Mouse (Mus musculus) spleen, adult 2 months (tissue): ENCODE results near the gene Zfp367. TPM values are rescaled to one million over a fixed set of nuclear protein-coding genes. Genes with fewer than 3 reads are reported as not detected.

Experiments used
- DNase-seq, 2 experiments: peaks; one replicate each; pipeline versions ENCODE4 v3.0.0 to v3.0.0-alpha.2; 2012 to 2021; ENCODE audit warnings: low spot score in 2 of 2, low read depth in 1 of 2
- H3K27ac ChIP-seq: fragments of 200-500 bp; 2 replicates; pipeline ENCODE4 v1.5.1; 2012; ENCODE audit warnings: low read length, inconsistent platforms; ENCODE audit not compliant: insufficient read depth
- H3K27me3 ChIP-seq: fragments of 200-500 bp; 2 replicates; pipeline ENCODE4 v1.6.1; 2012; ENCODE audit warnings: mild to moderate bottlenecking, moderate library complexity, low read length, inconsistent platforms; ENCODE audit not compliant: control insufficient read depth, insufficient read depth
- H3K36me3 ChIP-seq: fragments of 200-500 bp; 2 replicates; pipeline ENCODE4 v1.6.1; 2012; ENCODE audit warnings: mild to moderate bottlenecking, low read length, inconsistent platforms; ENCODE audit not compliant: control insufficient read depth, insufficient read depth
- H3K4me1 ChIP-seq: fragments of 200-500 bp; 2 replicates; pipeline ENCODE4 v1.6.1; 2011; ENCODE audit warnings: inconsistent platforms; ENCODE audit not compliant: control insufficient read depth, insufficient read depth, insufficient read length
- H3K4me3 ChIP-seq: fragments of 200-500 bp; 2 replicates; pipeline ENCODE4 v1.5.1; 2011; ENCODE audit warnings: mild to moderate bottlenecking, inconsistent platforms; ENCODE audit not compliant: insufficient read depth, insufficient read length; ENCODE audit errors: extremely low read depth
- CTCF ChIP-seq: fragments of 200-500 bp; IDR thresholded peaks from 2 replicates; pipeline ENCODE4 v1.5.1; 2011; ENCODE audit warnings: mild to moderate bottlenecking, inconsistent platforms; ENCODE audit not compliant: insufficient read depth, insufficient read length, insufficient replicate concordance; ENCODE audit errors: extremely low read depth
- POLR2A ChIP-seq: fragments of 200-500 bp; IDR thresholded peaks from 2 replicates; pipeline ENCODE4 v1.6.1; 2011; ENCODE audit warnings: low read depth, low read length, inconsistent platforms
- WGBS: fragments of 180-500 bp; shearing (Covaris S2); methylation state at CpG from one replicate; pipeline ENCODE4 v1.1.7; 2018; 5-methylcytosine and 5-hydroxymethylcytosine counted together
- polyA plus RNA-seq: library from polyadenylated mRNA; depleted of rRNA; stranded (reverse); fragments of >200 nt; gene quantifications from 2 replicates; pipeline ENCODE4 v1.2.3, GENCODE M21; 2012

The Zfp367 gene
- polyA plus RNA-seq, 1 experiment = 5.8 TPM

- 53% methylated on average over 2 of the region's 2 CpGs for WGBS
- H3K36me3 ChIP-seq = no peaks in the 10 kb centered on the region; the same call in 1 of the 2 replicates
- no peak overlapping the region for H3K4me3 ChIP-seq
- H3K27me3 ChIP-seq = no peaks in the 10 kb centered on the region
- no peak for TF ChIP-seq POLR2A
- no peaks in the 10 kb centered on the region; the same call in 1 of the 2 replicates for H3K4me1 ChIP-seq
- H3K27ac ChIP-seq = no peak overlapping the region
- no peak for DNase-seq
Observed at GRCm38 (mm10) chr13:64117442-64117841, 35.6 kb downstream of the Zfp367 start.

GRCm38 (mm10) chr13:64110421-64110820 lies 42.6 kb downstream of the Zfp367 start:
- H3K4me3 ChIP-seq = no peak overlapping the region
- 88% methylated on average over 1 of the region's 1 CpGs for WGBS
- peaks cover 2% of the 10 kb centered on the region; the same call in 1 of the 2 replicates for H3K36me3 ChIP-seq
- DNase-seq = no peak
- no peaks in the 10 kb centered on the region for H3K4me1 ChIP-seq
- H3K27me3 ChIP-seq = no peaks in the 10 kb centered on the region
- TF ChIP-seq CTCF (no peak), POLR2A (no peak)
- no peak overlapping the region for H3K27ac ChIP-seq

GRCm38 (mm10) chr13:64108381-64108850 lies 44.6 kb downstream of the Zfp367 start:
- WGBS = 30% methylated on average over 5 of the region's 5 CpGs
- no peak for DNase-seq
- Histone ChIP-seq H3K27me3 (no peaks in the 10 kb centered on the region), H3K4me3 (no peak overlapping the region), H3K36me3 (peaks cover 5% of the 10 kb centered on the region; the same call in 1 of the 2 replicates), H3K27ac (no peak overlapping the region), H3K4me1 (no peaks in the 10 kb centered on the region)
- no peak for TF ChIP-seq CTCF
- TF ChIP-seq POLR2A = no peak

GRCm38 (mm10) chr13:64107535-64107934 lies 45.5 kb downstream of the Zfp367 start:
- WGBS = 42% methylated on average over 8 of the region's 8 CpGs
- no peak overlapping the region for H3K4me3 ChIP-seq
- no peak overlapping the region for H3K27ac ChIP-seq
- H3K4me1 ChIP-seq = no peaks in the 10 kb centered on the region
- DNase-seq = no peak
- no peaks in the 10 kb centered on the region for H3K27me3 ChIP-seq
- H3K36me3 ChIP-seq = peaks cover 5% of the 10 kb centered on the region; the same call in 1 of the 2 replicates
- no peak for TF ChIP-seq POLR2A
- TF ChIP-seq CTCF = no peak

GRCm38 (mm10) chr13:64107105-64107504 lies 45.9 kb downstream of the Zfp367 start:
- H3K4me1 ChIP-seq = no peaks in the 10 kb centered on the region
- H3K27ac ChIP-seq = no peak overlapping the region
- no peak overlapping the region for H3K4me3 ChIP-seq
- 76% methylated on average over 3 of the region's 3 CpGs for WGBS
- TF ChIP-seq POLR2A = no peak
- no peak for TF ChIP-seq CTCF
- H3K36me3 ChIP-seq = peaks cover 5% of the 10 kb centered on the region; the same call in 1 of the 2 replicates
- H3K27me3 ChIP-seq = no peaks in the 10 kb centered on the region
- DNase-seq = no peak

- Histone ChIP-seq H3K27ac (no peak overlapping the region), H3K4me3 (no peak overlapping the region), H3K4me1 (no peaks in the 10 kb centered on the region), H3K36me3 (peaks cover 3% of the 10 kb centered on the region; the same call in 1 of the 2 replicates), H3K27me3 (no peaks in the 10 kb centered on the region)
- TF ChIP-seq POLR2A = no peak
- TF ChIP-seq CTCF = no peak
- DNase-seq = no peak
- WGBS = 89% methylated on average over 3 of the region's 3 CpGs
Observed at GRCm38 (mm10) chr13:64105690-64106089, 47.3 kb downstream of the Zfp367 start.

GRCm38 (mm10) chr13:64100186-64100585 lies 52.8 kb downstream of the Zfp367 start:
- Histone ChIP-seq H3K4me3 (no peak overlapping the region), H3K27ac (no peak overlapping the region), H3K36me3 (peaks cover 6% of the 10 kb centered on the region), H3K4me1 (no peaks in the 10 kb centered on the region), H3K27me3 (no peaks in the 10 kb centered on the region)
- 72% methylated on average over 3 of the region's 3 CpGs for WGBS
- TF ChIP-seq POLR2A = no peak
- peak; percentile 16; the same call in 1 of the 2 replicates for TF ChIP-seq CTCF
- DNase-seq = peak in 1 of 2 experiments; percentile 12
